Mouse (Mus musculus) embryonic facial prominence, embryonic 10.5 days (tissue): Measurements from ENCODE around the gene Cd5. TPM values are rescaled to one million over a fixed set of nuclear protein-coding genes. Genes with fewer than 3 reads are reported as not detected.

Experiments used
- DNase-seq: peaks from one replicate; pipeline ENCODE4 v3.0.0-alpha.2; 2017; ENCODE audit warnings: low spot score
- H3K27ac ChIP-seq: fragments of 300-500 bp; sonication (generic); replicated peaks from 2 replicates; pipeline ENCODE4 v1.5.1; 2016; ENCODE audit warnings: mild to moderate bottlenecking
- H3K27me3 ChIP-seq: fragments of 300-500 bp; sonication (generic); replicated peaks from 2 replicates; pipeline ENCODE4 v1.6.1; 2016; ENCODE audit warnings: low read depth, mild to moderate bottlenecking; ENCODE audit not compliant: poor library complexity, severe bottlenecking
- H3K36me3 ChIP-seq: fragments of 300-500 bp; sonication (generic); replicated peaks from 2 replicates; pipeline ENCODE4 v1.6.1; 2016; ENCODE audit warnings: mild to moderate bottlenecking, moderate library complexity
- H3K4me1 ChIP-seq: fragments of 300-500 bp; sonication (generic); 2 replicates; pipeline ENCODE4 v1.6.1; 2016
- H3K4me3 ChIP-seq: fragments of 300-500 bp; sonication (generic); 2 replicates; pipeline ENCODE4 v1.5.1; 2016; ENCODE audit warnings: mild to moderate bottlenecking, moderate library complexity
- H3K9me3 ChIP-seq: fragments of 300-500 bp; sonication (generic); 2 replicates; pipeline ENCODE4 v1.6.1; 2016; ENCODE audit warnings: mild to moderate bottlenecking
- WGBS: fragments of 180-500 bp; shearing (Covaris S2); methylation state at CpG from one replicate; pipeline ENCODE4 v1.1.7; 2016; 5-methylcytosine and 5-hydroxymethylcytosine counted together
- polyA plus RNA-seq: library from polyadenylated mRNA; unstranded; fragments of >200 nt; fragmentation: Nextera tagmentation; extraction: Ambion mirVana; gene quantifications from 2 replicates; pipeline ENCODE4 v1.2.1, GENCODE M21; 2016

Cd5 gene
- polyA plus RNA-seq, 1 experiment from 2014 or later, result 0.15 TPM

DNA sequence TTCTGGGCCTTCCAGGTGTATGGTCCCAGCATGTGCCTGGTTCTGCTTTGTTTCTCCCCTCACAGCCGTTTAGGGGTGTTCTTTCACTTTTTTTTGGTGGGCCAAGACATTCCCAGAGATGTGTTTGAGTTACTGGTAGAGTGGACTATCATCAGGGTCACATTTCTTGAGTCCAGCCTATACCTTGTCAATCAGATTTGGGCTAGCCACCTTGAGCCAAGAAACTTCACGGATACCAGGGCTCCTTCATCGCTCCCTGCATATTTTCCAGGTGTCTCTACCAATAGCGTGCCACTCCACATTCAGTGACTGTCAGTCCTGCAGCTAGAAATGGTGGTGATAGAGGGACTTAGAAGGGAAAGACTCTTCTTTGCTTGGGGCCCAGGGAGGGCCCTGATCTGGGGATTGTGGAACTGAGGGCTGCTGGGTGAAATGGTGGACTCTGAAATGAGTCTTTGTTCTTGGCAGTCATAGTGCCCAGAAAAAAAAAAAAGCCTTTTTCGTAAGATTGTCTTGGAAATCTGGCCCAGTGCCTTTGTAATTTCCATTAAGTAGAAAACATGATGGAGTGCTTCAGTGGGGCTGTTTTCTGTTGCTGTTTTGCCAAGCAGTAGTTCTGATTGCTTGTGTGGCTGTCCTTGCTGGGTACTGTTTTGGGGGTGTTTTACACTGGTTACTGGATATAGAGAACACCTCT lies 49.2 kb downstream of the Cd5 start:
- peak overlapping the region; percentile 95 for H3K27ac ChIP-seq
- H3K4me1 ChIP-seq, result peaks cover 35% of the 10 kb centered on the region
- 62% methylated on average over 5 of the region's 5 CpGs for WGBS
- DNase-seq, result no peak
- H3K4me3 ChIP-seq, result peak overlapping the region; percentile 84
- no peaks in the 10 kb centered on the region for H3K9me3 ChIP-seq
- peaks cover 10% of the 10 kb centered on the region for H3K36me3 ChIP-seq
- no peaks in the 10 kb centered on the region for H3K27me3 ChIP-seq

DNA sequence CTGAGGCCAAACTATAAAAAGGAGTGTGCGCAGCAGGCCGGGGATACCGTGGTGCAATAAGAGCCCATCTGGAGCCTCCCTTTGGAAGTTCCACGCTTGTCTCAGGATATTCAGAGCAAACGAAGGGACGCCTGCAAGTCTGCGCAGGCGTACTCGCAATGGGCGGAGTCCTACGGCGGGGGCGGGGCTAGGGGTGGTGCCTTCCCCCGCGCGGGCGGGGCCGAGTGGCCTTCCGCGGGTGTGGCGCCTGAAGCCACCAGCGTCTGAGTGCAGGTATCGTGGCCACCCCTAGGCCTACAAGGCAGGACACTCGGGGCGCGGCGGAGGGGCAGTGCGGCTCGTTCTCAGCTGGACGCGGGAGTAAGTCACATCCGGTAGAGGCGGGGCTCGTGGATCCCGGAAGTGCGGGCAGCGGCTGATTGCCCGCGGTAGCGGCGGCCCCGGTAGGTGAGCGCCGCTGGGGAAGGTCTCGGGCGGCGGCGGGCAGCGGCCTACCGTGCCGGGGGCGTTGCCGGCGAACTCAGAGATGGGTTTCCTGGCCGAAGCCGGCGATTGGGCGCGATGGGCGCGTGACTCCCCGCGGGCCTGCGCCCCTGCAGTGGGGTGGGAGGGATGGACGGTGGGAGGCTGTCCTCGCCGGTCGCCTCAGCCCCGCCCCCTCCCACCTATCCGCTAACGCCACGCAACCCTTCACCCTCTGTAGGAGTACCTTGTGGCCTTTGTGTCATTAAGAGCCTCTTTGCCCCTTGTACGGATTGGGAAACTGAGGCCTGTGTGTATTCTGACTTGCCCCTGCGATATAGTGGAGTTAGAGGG lies 50.1 kb downstream of the Cd5 start, which contains the start of gene Vps37c:
TSS of gene Vps37c (plus strand) at position 199 of the 816 bp plus-strand sequence.
- no peaks in the 10 kb centered on the region for H3K9me3 ChIP-seq
- WGBS, result under 1% methylated on average over 74 of the region's 74 CpGs
- peak; percentile 97 for DNase-seq

DNA sequence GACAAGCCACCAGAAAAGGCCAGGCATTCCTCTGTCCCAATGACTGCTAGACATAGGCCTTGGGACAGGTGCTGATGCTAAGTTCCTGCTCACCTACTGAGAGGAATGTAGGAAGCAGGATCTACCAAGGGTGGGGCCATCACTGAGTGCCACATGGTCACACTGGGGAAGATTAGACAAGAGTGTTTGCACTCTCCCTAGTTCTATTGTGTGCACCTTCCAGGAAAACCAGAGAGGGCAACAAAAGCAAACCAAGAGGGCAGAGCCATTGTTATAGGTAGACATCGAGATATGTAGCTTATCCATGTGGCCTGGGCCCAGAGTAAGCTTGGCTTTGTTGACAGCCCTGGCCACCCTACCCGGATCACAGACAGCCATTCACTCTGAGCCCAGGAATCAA lies 53.1 kb downstream of the Cd5 start:
- no peaks in the 10 kb centered on the region for H3K36me3 ChIP-seq
- peaks cover 28% of the 10 kb centered on the region for H3K4me1 ChIP-seq
- H3K9me3 ChIP-seq, result no peaks in the 10 kb centered on the region
- no peak overlapping the region for H3K4me3 ChIP-seq
- no peak for DNase-seq
- no peaks in the 10 kb centered on the region for H3K27me3 ChIP-seq
- no peak overlapping the region for H3K27ac ChIP-seq
- WGBS, result 81% methylated on average over 2 of the region's 2 CpGs

More for the DNA sequence above, 50.1 kb downstream of the Cd5 start, which contains the start of gene Vps37c:
- Histone ChIP-seq H3K4me1 (peaks cover 35% of the 10 kb centered on the region), H3K27me3 (no peaks in the 10 kb centered on the region), H3K36me3 (peaks cover 10% of the 10 kb centered on the region), H3K4me3 (peak within 1 kb of the TSS; percentile 84), H3K27ac (peak within 1 kb of the TSS; percentile 95)

DNA sequence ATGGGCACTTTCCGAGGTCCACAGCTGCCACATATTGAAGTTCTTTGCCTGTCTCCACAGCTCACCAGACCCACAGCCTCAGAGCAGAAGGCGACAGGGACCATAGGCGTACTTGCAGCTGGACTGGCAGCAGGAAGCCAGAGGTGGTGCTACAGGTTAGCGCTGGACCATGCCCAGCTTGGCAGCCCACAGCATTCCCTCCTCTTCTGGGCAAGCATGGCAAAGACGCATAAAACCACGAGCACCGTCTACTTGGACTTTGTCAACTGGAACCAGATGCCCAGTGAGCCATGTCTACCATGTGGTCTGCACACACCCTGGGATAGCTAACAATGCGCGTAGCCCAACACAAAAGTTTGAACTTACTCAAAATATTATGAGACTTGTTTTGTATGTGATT lies 53.7 kb downstream of the Cd5 start:
- peaks cover 22% of the 10 kb centered on the region for H3K4me1 ChIP-seq
- WGBS, result 91% methylated on average over 9 of the region's 9 CpGs
- H3K36me3 ChIP-seq, result no peaks in the 10 kb centered on the region
- no peak overlapping the region for H3K27ac ChIP-seq
- H3K27me3 ChIP-seq, result no peaks in the 10 kb centered on the region
- DNase-seq, result no peak
- no peaks in the 10 kb centered on the region for H3K9me3 ChIP-seq
- H3K4me3 ChIP-seq, result no peak overlapping the region

DNA sequence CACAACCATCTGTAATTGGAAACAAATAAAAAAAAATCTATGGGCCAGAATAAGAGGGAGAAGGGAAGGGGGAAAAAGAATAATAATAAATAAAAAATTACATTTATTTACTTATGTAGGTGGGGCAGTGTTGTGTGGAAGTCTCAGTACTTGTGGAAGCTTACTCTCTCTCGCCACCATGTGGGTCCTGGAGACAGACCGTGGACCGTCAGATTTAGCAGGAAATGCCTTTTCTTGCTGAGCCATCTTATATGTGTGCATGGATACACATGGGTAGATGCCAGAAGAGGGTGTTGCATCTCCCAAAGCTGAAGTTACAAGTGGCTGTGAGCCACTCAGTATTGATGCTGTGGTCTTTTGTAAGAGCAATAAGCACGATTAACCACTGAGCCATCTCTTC lies 57.2 kb downstream of the Cd5 start:
- Histone ChIP-seq H3K36me3 (no peaks in the 10 kb centered on the region), H3K4me3 (no peak overlapping the region), H3K27ac (no peak overlapping the region), H3K4me1 (no peaks in the 10 kb centered on the region), H3K27me3 (no peaks in the 10 kb centered on the region), H3K9me3 (no peaks in the 10 kb centered on the region)
- no peak for DNase-seq
- WGBS, result 62% methylated on average over 4 of the region's 4 CpGs

DNA sequence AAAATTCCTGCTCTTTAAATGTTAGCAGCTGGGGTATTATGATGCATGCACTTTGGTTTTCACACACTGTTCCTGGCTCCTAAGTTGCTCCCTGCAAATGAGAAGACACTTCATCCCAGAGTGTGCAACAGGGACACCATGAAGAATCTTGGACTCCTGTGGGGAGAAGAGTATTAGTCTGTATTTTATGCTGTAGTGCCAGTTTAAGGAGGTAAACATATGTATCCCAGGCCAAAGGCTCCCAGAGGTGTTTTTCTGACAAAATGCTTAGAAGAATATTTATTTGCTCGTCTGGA lies 60.1 kb downstream of the Cd5 start:
- Histone ChIP-seq H3K27ac (no peak overlapping the region), H3K4me1 (no peaks in the 10 kb centered on the region), H3K4me3 (no peak overlapping the region), H3K27me3 (no peaks in the 10 kb centered on the region), H3K9me3 (no peaks in the 10 kb centered on the region), H3K36me3 (no peaks in the 10 kb centered on the region)
- DNase-seq, result no peak
- 83% methylated on average over 1 of the region's 1 CpGs for WGBS

DNA sequence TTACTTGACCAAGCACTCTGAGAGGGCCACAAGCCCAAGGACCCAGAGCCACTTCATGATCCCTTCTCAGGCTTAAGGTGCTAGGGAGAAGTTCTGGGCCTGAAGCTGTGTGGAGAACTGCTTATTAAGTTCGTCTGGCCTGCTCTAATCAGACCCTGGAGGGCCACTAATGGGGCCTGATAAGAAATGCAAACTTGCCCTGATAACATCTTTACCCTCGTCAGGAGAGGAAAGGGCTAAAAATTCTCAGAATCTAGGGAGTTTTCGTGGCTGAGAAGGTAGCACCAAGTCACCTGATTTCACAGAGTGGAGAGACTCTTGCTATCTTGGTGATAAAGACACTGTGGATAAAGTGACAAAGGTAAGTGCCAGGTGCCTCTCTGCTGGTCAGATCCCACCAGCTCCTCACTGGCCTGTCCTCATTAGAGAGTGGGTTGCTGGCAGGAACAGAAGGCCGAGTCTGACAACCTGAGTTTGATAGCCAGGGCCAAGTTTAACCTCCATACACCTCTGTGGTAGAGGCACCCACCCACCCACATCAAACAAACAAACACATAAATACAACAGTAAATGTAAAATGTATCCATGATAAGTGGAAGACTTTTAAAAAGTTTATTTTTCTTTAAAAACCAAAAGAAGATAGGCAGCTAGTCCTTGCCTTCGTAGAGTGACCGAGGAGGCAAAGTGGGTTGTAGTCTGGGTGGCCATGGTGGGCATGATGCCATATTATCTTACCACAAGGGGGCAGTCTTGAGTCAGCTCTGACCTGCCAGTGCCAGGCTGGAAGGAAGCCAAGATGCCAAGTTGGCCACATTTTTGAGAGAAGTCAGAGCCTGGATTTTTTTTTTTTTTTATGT lies 60.7 kb downstream of the Cd5 start, which contains the start of gene Pga5:
TSS of gene Pga5 (minus strand) at position 157 of the 857 bp plus-strand sequence.
- H3K4me3 ChIP-seq, result no peak within 1 kb of the TSS
- H3K27me3 ChIP-seq, result no peaks in the 10 kb centered on the region
- H3K27ac ChIP-seq, result no peak within 1 kb of the TSS
- H3K36me3 ChIP-seq, result no peaks in the 10 kb centered on the region
- 48% methylated on average over 6 of the region's 6 CpGs for WGBS
- no peaks in the 10 kb centered on the region for H3K4me1 ChIP-seq
- H3K9me3 ChIP-seq, result no peaks in the 10 kb centered on the region
- DNase-seq, result peak; percentile 62

DNA sequence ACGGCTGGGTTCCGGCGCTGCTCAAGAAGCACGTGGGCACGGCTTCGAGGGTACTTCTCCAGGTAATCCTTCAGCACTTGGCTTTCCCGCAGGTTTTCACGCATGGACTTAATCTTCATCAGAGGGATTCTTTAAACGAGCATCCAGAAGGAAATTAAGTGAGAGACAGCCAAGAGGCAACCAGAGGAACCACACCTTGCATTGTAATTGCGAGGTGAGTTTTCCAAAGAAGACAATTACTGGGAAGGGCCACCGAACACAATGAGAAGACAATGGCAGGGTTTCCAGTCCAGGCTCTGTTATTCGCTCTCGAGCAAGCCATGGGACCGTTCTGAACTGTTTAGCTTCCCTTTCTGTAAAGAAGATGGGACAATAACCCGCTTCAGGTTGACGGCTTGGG lies 62.1 kb downstream of the Cd5 start:
- 84% methylated on average over 16 of the region's 16 CpGs for WGBS
- H3K36me3 ChIP-seq, result no peaks in the 10 kb centered on the region
- DNase-seq, result no peak
- no peaks in the 10 kb centered on the region for H3K9me3 ChIP-seq
- H3K4me1 ChIP-seq, result no peaks in the 10 kb centered on the region
- no peaks in the 10 kb centered on the region for H3K27me3 ChIP-seq
- no peak overlapping the region for H3K4me3 ChIP-seq
- no peak overlapping the region for H3K27ac ChIP-seq

DNA sequence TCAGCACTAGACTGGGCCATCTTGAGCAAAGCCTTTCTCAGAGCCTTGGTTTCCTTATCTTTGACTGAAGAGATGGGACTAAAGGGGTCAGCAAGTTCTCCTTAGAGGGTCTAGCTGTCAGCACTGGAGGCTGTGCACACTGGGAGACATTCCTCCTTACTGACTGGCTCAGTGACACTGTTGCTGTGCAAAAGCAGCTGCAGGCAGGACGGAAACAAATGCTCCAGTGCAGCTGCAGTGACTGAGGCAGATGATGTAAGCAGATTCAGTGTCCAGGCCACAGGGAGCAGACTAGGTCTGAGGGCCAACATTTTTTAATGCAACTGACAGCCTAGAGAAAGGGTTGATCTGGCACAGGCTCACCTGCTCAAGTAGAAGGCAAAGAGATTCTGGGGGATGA lies 65.5 kb downstream of the Cd5 start:
- Histone ChIP-seq H3K36me3 (no peaks in the 10 kb centered on the region), H3K9me3 (no peaks in the 10 kb centered on the region), H3K27ac (no peak overlapping the region), H3K4me3 (no peak overlapping the region), H3K27me3 (no peaks in the 10 kb centered on the region), H3K4me1 (no peaks in the 10 kb centered on the region)
- DNase-seq, result no peak
- 59% methylated on average over 1 of the region's 1 CpGs for WGBS

DNA sequence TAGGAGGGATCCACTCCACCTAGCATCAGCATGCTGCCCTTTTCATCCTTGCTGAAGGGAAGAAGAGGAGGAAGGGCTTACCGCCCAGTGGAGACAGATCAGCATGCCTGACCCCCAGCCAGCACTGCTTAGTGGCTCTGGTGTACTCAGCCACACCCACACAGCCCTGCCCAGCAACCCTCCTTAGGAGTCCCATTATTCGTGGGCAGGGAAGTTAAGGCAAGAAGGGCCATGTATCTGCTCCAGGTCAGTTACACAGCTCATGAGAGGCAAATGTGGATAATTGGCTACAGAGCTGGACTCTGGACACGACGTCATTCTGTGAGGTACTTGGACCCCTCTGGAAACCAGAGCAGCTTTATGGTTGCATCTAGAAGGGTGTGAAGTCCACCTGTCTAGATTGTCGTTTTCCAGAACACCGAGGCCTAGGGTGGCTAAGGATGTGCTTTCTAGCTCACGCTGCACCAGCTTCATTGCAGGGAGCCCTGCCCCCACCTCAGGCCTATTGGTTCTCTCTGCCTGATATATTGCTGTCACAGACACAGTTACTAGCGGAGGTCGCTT lies 66.9 kb downstream of the Cd5 start:
- H3K9me3 ChIP-seq, result no peaks in the 10 kb centered on the region
- H3K4me1 ChIP-seq, result no peaks in the 10 kb centered on the region
- no peak overlapping the region for H3K4me3 ChIP-seq
- WGBS, result 75% methylated on average over 9 of the region's 9 CpGs
- no peak for DNase-seq
- no peak overlapping the region for H3K27ac ChIP-seq
- no peaks in the 10 kb centered on the region for H3K36me3 ChIP-seq
- H3K27me3 ChIP-seq, result no peaks in the 10 kb centered on the region

DNA sequence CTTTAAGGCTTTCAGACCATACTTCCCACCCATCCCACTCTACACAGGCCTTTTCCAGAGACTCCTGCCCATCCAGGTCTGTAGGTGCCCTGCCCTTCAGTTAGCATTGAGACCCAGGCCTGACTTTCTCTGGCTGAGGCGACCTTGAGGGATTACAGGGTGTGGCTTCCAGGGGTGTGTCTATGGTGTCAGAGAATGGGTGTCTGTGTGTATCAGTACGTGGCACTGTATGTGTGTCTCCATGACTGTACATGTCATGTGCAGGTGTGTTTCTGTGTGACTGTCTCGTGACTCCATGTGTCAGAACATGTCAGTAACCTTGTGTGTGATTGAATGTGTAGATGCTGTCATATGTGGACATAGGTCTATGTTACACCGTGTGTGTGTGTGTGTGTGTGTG lies 67.5 kb downstream of the Cd5 start:
- H3K4me1 ChIP-seq, result no peaks in the 10 kb centered on the region
- no peak overlapping the region for H3K4me3 ChIP-seq
- no peaks in the 10 kb centered on the region for H3K36me3 ChIP-seq
- no peaks in the 10 kb centered on the region for H3K9me3 ChIP-seq
- no peak overlapping the region for H3K27ac ChIP-seq
- no peak for DNase-seq
- H3K27me3 ChIP-seq, result no peaks in the 10 kb centered on the region
- 81% methylated on average over 4 of the region's 4 CpGs for WGBS
